Comparison of ENCODE assay signal across 15 mouse cellular contexts in genomic region chr8:56284957-56285356, GRCm38 (mm10). TPM values are rescaled to one million over a fixed set of nuclear protein-coding genes. Genes with fewer than 3 reads are reported as not detected.
A peak's percentile ranks its signal among the peaks of the same experiment; 100 is the strongest.
DNase-seq lines count a peak whose midpoint lies in the region; ATAC-seq and TF ChIP-seq lines count a peak whose summit lies in the region.
"Had no signal": no experiment of that assay in that cellular context is flagged by ENCODE, and none has a peak within 500 bp of the region (broad histone marks: within the 10 kb centered on the region; RNA-seq: fewer than 3 reads in every experiment).

No protein-coding gene starts in this region.

- TF ChIP-seq CTCF in liver, adult 2 months (IDR thresholded peaks at IDR 0.05; ENCODE audit: low read depth, low read length) = no peak
- no peak for TF ChIP-seq CTCF in liver, postnatal 0 days (IDR thresholded peaks at IDR 0.05; ENCODE audit: low read depth)
- TF ChIP-seq CTCF in embryonic fibroblast, embryonic 13.5 days (IDR thresholded peaks at IDR 0.05; ENCODE audit: borderline replicate concordance, insufficient read depth, low read length) = no peak
- TF ChIP-seq CTCF in small intestine, adult 2 months (IDR thresholded peaks at IDR 0.05; ENCODE audit: extremely low read depth, insufficient read length, insufficient replicate concordance, low read depth, low read length) = no peak

- DNase-seq in heart, adult 11 months = peak; percentile 97
- DNase-seq in heart, postnatal 4 days = no peak
- peak; percentile 40 for DNase-seq in liver, adult 2 months (ENCODE audit: extremely low read depth, low read depth, low spot score)
- no peak for DNase-seq in liver, postnatal 0 days
- DNase-seq in thymus, adult 18-20 months = no peak
- no peak for DNase-seq in layer of hippocampus, adult 18-20 months (ENCODE audit: low spot score in 2 of 2)
- DNase-seq: cerebellum, adult 9-11 months; gastrocnemius, postnatal 10 days; thymus, postnatal 25 days had no signal

- no peak for TF ChIP-seq POLR2A in liver, adult 2 months (IDR thresholded peaks at IDR 0.05; ENCODE audit: extremely low read depth, insufficient read depth, low read length)
- no peak for TF ChIP-seq POLR2A in embryonic fibroblast, embryonic 13.5 days (IDR thresholded peaks at IDR 0.05; ENCODE audit: low read depth, low read length)
- no peak for TF ChIP-seq POLR2A in small intestine, adult 2 months (IDR thresholded peaks at IDR 0.05; ENCODE audit: low read depth, low read length)

- no peak for ATAC-seq in liver, postnatal 0 days
- ATAC-seq: activated CD4-positive, CD25-positive, alpha-beta regulatory T cell, adult 4 months; forebrain, embryonic 13.5 days; midbrain, embryonic 13.5 days had no signal

- peak overlapping the region; percentile 39; the same call in 1 of the 2 replicates for H3K27ac ChIP-seq in liver, adult 2 months (replicated peaks; ENCODE audit: insufficient read depth, low read depth, low read length)
- H3K27ac ChIP-seq in liver, postnatal 0 days (ENCODE audit: low read depth) = no peak overlapping the region
- H3K27ac ChIP-seq in embryonic fibroblast, embryonic 13.5 days (ENCODE audit: insufficient read depth, low read length) = peak overlapping the region; percentile 62
- 0 out of 2 replicates have a peak overlapping the region, but pooled peaks have one; percentile 28 for H3K27ac ChIP-seq in small intestine, adult 2 months (ENCODE audit: insufficient read depth, low read depth, low read length)
- H3K27ac ChIP-seq: forebrain, embryonic 13.5 days; midbrain, embryonic 13.5 days; neural tube, embryonic 13.5 days had no signal

- peaks cover 10% of the 10 kb centered on the region for H3K4me1 ChIP-seq in liver, adult 2 months (ENCODE audit: control insufficient read depth, insufficient read depth, low read length)
- peaks cover 12% of the 10 kb centered on the region for H3K4me1 ChIP-seq in liver, postnatal 0 days (ENCODE audit: insufficient read depth)
- H3K4me1 ChIP-seq in embryonic fibroblast, embryonic 13.5 days (ENCODE audit: control insufficient read depth, insufficient read depth, low read length) = peaks cover 2% of the 10 kb centered on the region
- H3K4me1 ChIP-seq in small intestine, adult 2 months (ENCODE audit: control insufficient read depth, insufficient read depth, insufficient read length, low read length) = peaks cover 3% of the 10 kb centered on the region; the same call in 1 of the 2 replicates
- H3K4me1 ChIP-seq: forebrain, embryonic 13.5 days; midbrain, embryonic 13.5 days; neural tube, embryonic 13.5 days had no signal

- TF ChIP-seq EP300 in liver, postnatal 0 days (IDR thresholded peaks at IDR 0.05; ENCODE audit: low read depth) = no peak

- H3K79me2 ChIP-seq in liver, adult 2 months (ENCODE audit: control insufficient read depth, insufficient read depth, low read length) = no peaks in the 10 kb centered on the region

- H3K4me3 ChIP-seq in liver, adult 2 months (ENCODE audit: insufficient read depth, low read depth, low read length) = no peak overlapping the region
- H3K4me3 ChIP-seq in liver, postnatal 0 days (ENCODE audit: low read depth, low read length) = no peak overlapping the region
- no peak overlapping the region for H3K4me3 ChIP-seq in embryonic fibroblast, embryonic 13.5 days (ENCODE audit: insufficient read depth, low read length)
- no peak overlapping the region for H3K4me3 ChIP-seq in small intestine, adult 2 months (ENCODE audit: low read depth, low read length)
- H3K4me3 ChIP-seq: forebrain, embryonic 13.5 days; midbrain, embryonic 13.5 days; neural tube, embryonic 13.5 days had no signal

- WGBS in liver, adult 2 months = 58% methylated on average over 3 of the region's 3 CpGs
- WGBS in liver, postnatal 0 days (ENCODE audit: insufficient replicate concordance) = 33% methylated on average over 3 of the region's 3 CpGs
- WGBS in small intestine, adult 2 months = 57% methylated on average over 3 of the region's 3 CpGs

- no peaks in the 10 kb centered on the region for H3K27me3 ChIP-seq in liver, adult 2 months (ENCODE audit: control insufficient read depth, insufficient read depth, low read length)
- H3K27me3 ChIP-seq in liver, postnatal 0 days (ENCODE audit: insufficient read depth, low read length) = no peaks in the 10 kb centered on the region
- no peaks in the 10 kb centered on the region for H3K27me3 ChIP-seq in small intestine, adult 2 months (ENCODE audit: control insufficient read depth, insufficient read depth, low read length)
- H3K27me3 ChIP-seq: forebrain, embryonic 13.5 days; midbrain, embryonic 13.5 days; neural tube, embryonic 13.5 days had no signal

- no peaks in the 10 kb centered on the region for H3K36me3 ChIP-seq in liver, adult 2 months (ENCODE audit: control insufficient read depth, insufficient read depth, low read length)
- no peaks in the 10 kb centered on the region for H3K36me3 ChIP-seq in liver, postnatal 0 days (replicated peaks; ENCODE audit: insufficient read depth, low read length)
- H3K36me3 ChIP-seq in small intestine, adult 2 months (ENCODE audit: control insufficient read depth, insufficient read depth, low read length) = no peaks in the 10 kb centered on the region
- H3K36me3 ChIP-seq: midbrain, embryonic 13.5 days; neural tube, embryonic 13.5 days had no signal

- H3K4me2 ChIP-seq in liver, postnatal 0 days (ENCODE audit: low read depth, low read length) = no peak overlapping the region
- H3K4me2 ChIP-seq: forebrain, embryonic 13.5 days; midbrain, embryonic 13.5 days; neural tube, embryonic 13.5 days had no signal

- no peak overlapping the region for H3K9ac ChIP-seq in liver, adult 2 months (ENCODE audit: low read depth, low read length)
- no peak overlapping the region for H3K9ac ChIP-seq in liver, postnatal 0 days (replicated peaks)
- H3K9ac ChIP-seq: forebrain, embryonic 13.5 days; midbrain, embryonic 13.5 days; neural tube, embryonic 13.5 days had no signal

- H3K9me3 ChIP-seq in liver, postnatal 0 days (ENCODE audit: low read length) = no peaks in the 10 kb centered on the region
- H3K9me3 ChIP-seq: forebrain, embryonic 13.5 days; midbrain, embryonic 13.5 days; neural tube, embryonic 13.5 days had no signal

RNA-seq across cellular contexts. Expression of gene Hpgd, which starts 9.4 kb away (rescaled TPM):
- 1 to 10 TPM; 3.8 to 4.3 TPM for total RNA-seq in heart, postnatal 4 days (2021)
- total RNA-seq in liver, adult 2 months (2014; rRNA removed) = 248 and 368 TPM in 2 replicates
- 59.8 and 76.5 TPM in 2 replicates for polyA plus RNA-seq in liver, adult 2 months (2012; rRNA removed)
- 70.1 and 74.2 TPM in 2 replicates for polyA plus RNA-seq in liver, postnatal 0 days (2015; fragmentation: Nextera tagmentation; extraction: Ambion mirVana)
- polyA plus RNA-seq in embryonic fibroblast, embryonic 13.5 days (2011; ENCODE audit: insufficient read length, low read depth, missing spikeins) = 0.97 and 5.5 TPM in 2 replicates
- 9.9 and 34.8 TPM in 2 replicates for polyA plus RNA-seq in small intestine, adult 2 months (2012; rRNA removed)
- 1 to 10 TPM; 3.2 to 3.4 TPM for total RNA-seq in layer of hippocampus, adult 18-20 months (2021)

Comparison
In these comparisons a context has a peak if more than half of its experiments do, and no peak if none do; other contexts are left out.
1. DNase-seq: peak in heart, adult 11 months (single experiment) and liver, adult 2 months (single experiment); none in heart, postnatal 4 days (single experiment), liver, postnatal 0 days (single experiment), thymus, adult 18-20 months (0 of 2) and layer of hippocampus, adult 18-20 months (0 of 2).